Mouse (Mus musculus) liver, embryonic 11.5 days (tissue): Measurements from ENCODE around the gene Gm1673. TPM values are rescaled to one million over a fixed set of nuclear protein-coding genes. Genes with fewer than 3 reads are reported as not detected.

Experiments
- ATAC-seq: fragments of 200-750 bp; cut with Nextera tagmentation; replicated peaks from 2 replicates; pipeline ENCODE4 v1.8.0; 2017; ENCODE audit warnings: moderate number of reproducible peaks, mild to moderate bottlenecking, moderate TSS enrichment, moderate library complexity; ENCODE audit not compliant: low FRiP score
- DNase-seq: peaks from one replicate; pipeline ENCODE4 v3.0.0-alpha.2; 2017; ENCODE audit warnings: low spot score
- H3K27ac ChIP-seq: fragments of 300-500 bp; sonication (generic); 2 replicates; pipeline ENCODE4 v1.5.1; 2014; ENCODE audit warnings: mild to moderate bottlenecking, low read depth, low read length, control low read depth
- H3K27me3 ChIP-seq: fragments of 300-500 bp; sonication (generic); replicated peaks from 2 replicates; pipeline ENCODE4 v1.6.1; 2014; ENCODE audit warnings: low read length, mixed read lengths; ENCODE audit not compliant: control insufficient read depth, insufficient read depth
- H3K36me3 ChIP-seq: fragments of 300-500 bp; sonication (generic); 2 replicates; pipeline ENCODE4 v1.6.1; 2014; ENCODE audit warnings: mild to moderate bottlenecking, low read length, moderate library complexity, mixed read lengths; ENCODE audit not compliant: control insufficient read depth, insufficient read depth
- H3K4me1 ChIP-seq: fragments of 300-500 bp; sonication (generic); replicated peaks from 2 replicates; pipeline ENCODE4 v1.6.1; 2014; ENCODE audit warnings: low read length, mixed read lengths; ENCODE audit not compliant: control insufficient read depth, insufficient read depth
- H3K4me2 ChIP-seq: fragments of 300-500 bp; sonication (generic); 2 replicates; pipeline ENCODE4 v1.6.1; 2014; ENCODE audit warnings: mild to moderate bottlenecking, control low read depth, moderate library complexity
- H3K4me3 ChIP-seq: fragments of 300-500 bp; sonication (generic); 2 replicates; pipeline ENCODE4 v1.5.1; 2014; ENCODE audit warnings: low read depth, low read length, control low read depth
- H3K9ac ChIP-seq: fragments of 300-500 bp; sonication (generic); 2 replicates; pipeline ENCODE4 v1.6.1; 2014; ENCODE audit warnings: low read depth, low read length, control low read depth
- H3K9me3 ChIP-seq: fragments of 300-500 bp; sonication (generic); 2 replicates; pipeline ENCODE4 v1.6.1; 2016; ENCODE audit warnings: low read length, inconsistent platforms, mixed read lengths; ENCODE audit not compliant: control insufficient read depth
- WGBS: fragments of 180-500 bp; shearing (Covaris S2); extraction: QIAGEN DNeasy Blood & Tissue Kit; methylation state at CpG from one replicate; pipeline ENCODE4 v1.1.7; 2014; 5-methylcytosine and 5-hydroxymethylcytosine counted together
- polyA plus RNA-seq: library from polyadenylated mRNA; unstranded; fragments of >200 nt; fragmentation: Nextera tagmentation; extraction: Ambion mirVana; gene quantifications from 2 replicates; pipeline ENCODE4 v1.2.1, GENCODE M21; 2014

The Gm1673 gene
- polyA plus RNA-seq, 1 experiment from 2014 or later = 27.6 TPM

- no peaks in the 10 kb centered on the region for H3K36me3 ChIP-seq
- H3K27me3 ChIP-seq = no peaks in the 10 kb centered on the region
- WGBS = 58% methylated on average over 6 of the region's 6 CpGs
Observed at GRCm38 (mm10) chr5:34031022-34031421, 47.8 kb downstream of the Gm1673 start.

GRCm38 (mm10) chr5:34032520-34032919 is 49.3 kb downstream of the Gm1673 start:
- H3K4me1 ChIP-seq = no peaks in the 10 kb centered on the region
- H3K4me3 ChIP-seq = no peak overlapping the region
- no peaks in the 10 kb centered on the region for H3K9me3 ChIP-seq
- 59% methylated on average over 3 of the region's 3 CpGs for WGBS
- H3K27me3 ChIP-seq = no peaks in the 10 kb centered on the region
- no peak overlapping the region for H3K9ac ChIP-seq
- no peak for DNase-seq
- no peak overlapping the region for H3K27ac ChIP-seq
- no peak overlapping the region for H3K4me2 ChIP-seq
- no peaks in the 10 kb centered on the region for H3K36me3 ChIP-seq
- no peak for ATAC-seq

More at GRCm38 (mm10) chr5:34031022-34031421, 47.8 kb downstream of the Gm1673 start:
- no peak overlapping the region for H3K4me2 ChIP-seq
- H3K4me1 ChIP-seq = no peaks in the 10 kb centered on the region
- no peak for ATAC-seq
- H3K9me3 ChIP-seq = no peaks in the 10 kb centered on the region
- no peak overlapping the region for H3K27ac ChIP-seq
- DNase-seq = no peak
- no peak overlapping the region for H3K9ac ChIP-seq
- no peak overlapping the region for H3K4me3 ChIP-seq

Other genes with a start within 250 kb of the Gm1673 start
- 53.5 and 54.2 TPM in 2 replicates for gene Letm1, start 200.6 kb upstream of the Gm1673 start, polyA plus RNA-seq
- 48.6 and 62.5 TPM in 2 replicates for gene Nsd2, start 162.7 kb upstream of the Gm1673 start, polyA plus RNA-seq
- gene Nelfa, start 47.0 kb upstream of the Gm1673 start, polyA plus RNA-seq = 67.9 and 68.3 TPM in 2 replicates
- gene Nat8l, start 12.6 kb downstream of the Gm1673 start, polyA plus RNA-seq = 0.04 and 0.09 TPM in 2 replicates
- 0.58 and 0.79 TPM in 2 replicates for gene Poln, start 186.0 kb downstream of the Gm1673 start, polyA plus RNA-seq
- gene Haus3, start 186.1 kb downstream of the Gm1673 start, polyA plus RNA-seq = 47.5 and 51.5 TPM in 2 replicates
- 8.5 and 12.5 TPM in 2 replicates for gene Mxd4, start 204.3 kb downstream of the Gm1673 start, polyA plus RNA-seq